Mouse (Mus musculus) limb, embryonic 13.5 days (tissue): Measurements from ENCODE around the gene 9530077C05Rik. TPM values are rescaled to one million over a fixed set of nuclear protein-coding genes. Genes with fewer than 3 reads are reported as not detected.

Experiments used
- ATAC-seq: fragments of 200-750 bp; cut with Nextera tagmentation; 2 replicates; pipeline ENCODE4 v1.8.0; 2017; ENCODE audit warnings: low read depth, moderate number of reproducible peaks, moderate TSS enrichment; ENCODE audit not compliant: low FRiP score
- H3K27ac ChIP-seq: fragments of 300-500 bp; sonication (generic); 2 replicates; pipeline ENCODE4 v1.5.1; 2015; ENCODE audit warnings: inconsistent platforms, mild to moderate bottlenecking, moderate library complexity
- H3K27me3 ChIP-seq: fragments of 300-500 bp; sonication (generic); 2 replicates; pipeline ENCODE4 v1.6.1; 2015; ENCODE audit warnings: mild to moderate bottlenecking, inconsistent platforms
- H3K36me3 ChIP-seq: fragments of 300-500 bp; sonication (generic); 2 replicates; pipeline ENCODE4 v1.6.1; 2015; ENCODE audit warnings: inconsistent platforms, mild to moderate bottlenecking, moderate library complexity
- H3K4me1 ChIP-seq: fragments of 300-500 bp; sonication (generic); 2 replicates; pipeline ENCODE4 v1.6.1; 2015; ENCODE audit warnings: inconsistent platforms
- H3K4me2 ChIP-seq: fragments of 300-500 bp; sonication (generic); replicated peaks from 2 replicates; pipeline ENCODE4 v1.6.1; 2015; ENCODE audit warnings: inconsistent platforms, mild to moderate bottlenecking, moderate library complexity
- H3K4me3 ChIP-seq: fragments of 300-500 bp; sonication (generic); 2 replicates; pipeline ENCODE4 v1.5.1; 2015; ENCODE audit warnings: moderate library complexity, mild to moderate bottlenecking, inconsistent platforms
- H3K9ac ChIP-seq: fragments of 300-500 bp; sonication (generic); 2 replicates; pipeline ENCODE4 v1.6.1; 2015; ENCODE audit warnings: mild to moderate bottlenecking, inconsistent platforms
- H3K9me3 ChIP-seq: fragments of 300-500 bp; sonication (generic); 2 replicates; pipeline ENCODE4 v1.6.1; 2016; ENCODE audit warnings: inconsistent platforms
- WGBS: fragments of 180-500 bp; shearing (Covaris S2); methylation state at CpG from one replicate; pipeline ENCODE4 v1.1.7; 2015; 5-methylcytosine and 5-hydroxymethylcytosine counted together
- polyA plus RNA-seq: library from polyadenylated mRNA; unstranded; fragments of >200 nt; fragmentation: Nextera tagmentation; extraction: Ambion mirVana; gene quantifications from 2 replicates; pipeline ENCODE4 v1.2.1, GENCODE M21; 2015

Gene 9530077C05Rik
- polyA plus RNA-seq: 5.8 and 6.3 TPM in 2 replicates

DNA sequence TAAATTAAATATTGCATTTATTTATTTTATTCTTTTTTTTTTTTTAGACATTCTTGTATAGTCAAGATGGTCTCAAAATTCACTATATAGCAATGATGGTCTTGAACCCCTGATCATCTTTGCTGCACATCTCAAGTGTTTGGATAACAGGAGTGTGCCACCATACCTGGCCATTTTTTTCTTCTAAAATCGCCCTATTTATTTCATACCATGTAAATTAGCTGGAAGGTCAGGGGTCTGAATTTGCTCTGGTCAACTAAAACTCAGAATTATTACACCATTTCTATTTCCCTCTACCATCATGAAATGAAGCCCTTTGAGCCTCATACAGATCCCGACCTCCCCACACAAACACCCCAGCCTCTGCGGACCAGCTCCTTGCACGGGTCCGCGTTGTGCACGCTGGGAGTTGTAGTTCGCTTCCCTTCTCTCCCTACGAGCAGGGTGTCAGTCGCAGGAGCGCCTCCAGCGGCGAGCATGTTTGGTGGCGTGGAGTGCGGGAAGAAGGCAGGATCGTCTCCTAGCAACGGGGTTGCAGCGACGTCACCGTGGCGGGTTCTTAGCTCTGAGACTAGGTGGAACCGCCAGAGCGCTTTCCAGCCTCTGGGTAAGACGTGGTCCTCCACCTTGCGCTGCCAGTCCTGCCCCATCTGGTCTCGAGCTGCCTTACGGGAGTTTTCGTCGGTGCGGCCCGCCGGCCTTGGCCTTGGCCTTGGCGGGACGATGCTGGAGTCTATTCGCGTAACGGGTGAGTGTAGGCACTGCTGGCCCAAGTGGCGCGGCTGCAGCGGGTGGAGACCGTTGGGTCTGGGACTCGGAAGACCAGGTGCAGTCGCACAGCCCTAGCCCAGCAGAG, at the start of gene 9530077C05Rik:
9530077C05Rik (plus strand) TSS at position 512 of the 856 bp plus-strand sequence.
- peak within 1 kb of the TSS; percentile 51 for H3K4me3 ChIP-seq
- under 1% methylated on average over 43 of the region's 43 CpGs for WGBS
- H3K9ac ChIP-seq: peak within 1 kb of the TSS; percentile 67
- H3K27me3 ChIP-seq: no peaks in the 10 kb centered on the region
- 0 out of 2 replicates have a peak within 1 kb of the TSS, but pooled peaks have one; percentile 33 for H3K27ac ChIP-seq
- peak; percentile 99 for ATAC-seq
- H3K36me3 ChIP-seq: no peaks in the 10 kb centered on the region
- H3K4me1 ChIP-seq: no peaks in the 10 kb centered on the region
- peak within 1 kb of the TSS; percentile 72 for H3K4me2 ChIP-seq
- no peaks in the 10 kb centered on the region for H3K9me3 ChIP-seq

- H3K9ac ChIP-seq: no peak overlapping the region
- H3K9me3 ChIP-seq: no peaks in the 10 kb centered on the region
- H3K27ac ChIP-seq: no peak overlapping the region
- peaks cover 88% of the 10 kb centered on the region for H3K36me3 ChIP-seq
- H3K4me3 ChIP-seq: no peak overlapping the region
- 92% methylated on average over 2 of the region's 2 CpGs for WGBS
- no peaks in the 10 kb centered on the region for H3K27me3 ChIP-seq
- H3K4me1 ChIP-seq: no peaks in the 10 kb centered on the region
- no peak overlapping the region for H3K4me2 ChIP-seq
- ATAC-seq: no peak
Observed at GRCm38 (mm10) chr9:22366221-22366620, 45.1 kb upstream of the 9530077C05Rik start.

DNA sequence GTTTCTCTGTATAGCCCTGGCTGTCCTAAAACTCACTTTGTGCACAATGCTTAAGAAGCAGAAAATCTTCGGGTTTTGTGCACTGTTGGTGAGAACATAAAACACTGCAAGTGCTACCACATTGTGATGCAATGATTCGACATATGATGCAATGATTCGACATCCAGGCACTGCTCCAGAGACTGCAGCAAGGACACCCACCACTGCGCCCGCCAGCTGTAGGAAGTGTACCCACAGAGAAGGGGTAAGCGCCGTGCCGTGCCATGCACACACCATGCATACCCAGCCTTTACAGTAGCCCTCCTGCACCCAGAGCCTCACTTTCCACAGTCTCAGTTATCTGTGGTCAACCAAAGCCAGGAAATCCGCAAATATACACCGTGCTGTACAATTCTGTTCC, 44.7 kb upstream of the 9530077C05Rik start:
- H3K4me1 ChIP-seq: no peaks in the 10 kb centered on the region
- peaks cover 88% of the 10 kb centered on the region for H3K36me3 ChIP-seq
- H3K9ac ChIP-seq: no peak overlapping the region
- WGBS: 95% methylated on average over 10 of the region's 10 CpGs
- no peaks in the 10 kb centered on the region for H3K27me3 ChIP-seq
- no peak overlapping the region for H3K27ac ChIP-seq
- H3K4me3 ChIP-seq: no peak overlapping the region
- no peak overlapping the region for H3K4me2 ChIP-seq
- no peaks in the 10 kb centered on the region for H3K9me3 ChIP-seq
- ATAC-seq: no peak

GRCm38 (mm10) chr9:22368030-22368429, 43.3 kb upstream of the 9530077C05Rik start:
- no peak for ATAC-seq
- Histone ChIP-seq H3K36me3 (peaks cover 89% of the 10 kb centered on the region), H3K9me3 (no peaks in the 10 kb centered on the region), H3K9ac (no peak overlapping the region), H3K27me3 (no peaks in the 10 kb centered on the region), H3K27ac (no peak overlapping the region), H3K4me2 (no peak overlapping the region), H3K4me1 (no peaks in the 10 kb centered on the region), H3K4me3 (no peak overlapping the region)
- WGBS: 86% methylated on average over 6 of the region's 6 CpGs

DNA sequence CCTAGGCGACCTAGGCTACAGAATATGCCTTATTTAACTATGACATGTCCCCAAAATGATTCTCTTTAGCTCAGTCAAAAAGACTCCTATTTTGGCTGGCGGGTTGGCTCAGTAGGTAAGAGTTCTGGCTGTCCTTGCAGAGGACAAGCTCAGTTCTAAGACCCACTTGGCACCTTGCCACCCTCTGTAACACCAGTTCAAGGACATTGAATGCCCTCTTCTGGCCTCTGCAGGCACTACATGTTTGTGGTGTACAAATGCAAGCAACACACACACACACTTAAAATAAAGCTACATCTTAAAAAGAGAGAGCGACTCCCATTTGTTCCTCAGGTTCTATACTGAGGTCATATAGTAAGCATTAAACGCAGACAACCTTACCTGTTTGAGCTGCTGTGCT, 38.6 kb upstream of the 9530077C05Rik start:
- Histone ChIP-seq H3K4me2 (no peak overlapping the region), H3K27ac (no peak overlapping the region), H3K9ac (no peak overlapping the region), H3K4me1 (no peaks in the 10 kb centered on the region), H3K4me3 (no peak overlapping the region), H3K36me3 (peaks cover 82% of the 10 kb centered on the region), H3K27me3 (no peaks in the 10 kb centered on the region), H3K9me3 (no peaks in the 10 kb centered on the region)
- WGBS: 92% methylated on average over 4 of the region's 4 CpGs
- ATAC-seq: no peak

DNA sequence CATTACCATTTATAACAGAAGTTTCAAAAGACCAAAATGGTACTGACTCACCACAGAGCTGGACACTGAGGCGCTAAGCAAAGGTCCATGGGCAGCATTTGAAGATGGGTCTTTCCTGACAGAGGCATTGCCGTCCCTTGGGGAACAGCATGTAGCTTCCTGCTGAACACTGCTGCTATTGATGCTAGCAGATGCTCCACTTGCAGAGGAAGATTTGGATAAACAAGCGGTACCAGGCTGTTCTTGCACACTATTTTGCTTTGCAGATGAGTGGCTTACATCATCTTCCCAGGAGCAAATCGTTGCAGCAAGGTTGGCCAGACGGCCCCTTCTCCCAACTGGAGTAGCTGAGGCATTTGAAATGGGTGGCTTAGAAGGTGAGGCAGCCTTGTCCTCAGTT, 35.2 kb upstream of the 9530077C05Rik start:
- Histone ChIP-seq H3K27me3 (no peaks in the 10 kb centered on the region), H3K4me3 (no peak overlapping the region), H3K9ac (no peak overlapping the region), H3K9me3 (no peaks in the 10 kb centered on the region), H3K4me1 (no peaks in the 10 kb centered on the region), H3K4me2 (no peak overlapping the region), H3K36me3 (peaks cover 83% of the 10 kb centered on the region), H3K27ac (no peak overlapping the region)
- ATAC-seq: no peak
- WGBS: 88% methylated on average over 5 of the region's 5 CpGs

- ATAC-seq: no peak
- H3K9ac ChIP-seq: no peak overlapping the region
- no peaks in the 10 kb centered on the region for H3K27me3 ChIP-seq
- no peak overlapping the region for H3K4me2 ChIP-seq
- peaks cover 22% of the 10 kb centered on the region for H3K36me3 ChIP-seq
- WGBS: 70% methylated on average over 2 of the region's 2 CpGs
- peaks cover 22% of the 10 kb centered on the region for H3K4me1 ChIP-seq
- H3K27ac ChIP-seq: no peak overlapping the region
- no peak overlapping the region for H3K4me3 ChIP-seq
- no peaks in the 10 kb centered on the region for H3K9me3 ChIP-seq
Observed at GRCm38 (mm10) chr9:22385890-22386289, 25.4 kb upstream of the 9530077C05Rik start.

DNA sequence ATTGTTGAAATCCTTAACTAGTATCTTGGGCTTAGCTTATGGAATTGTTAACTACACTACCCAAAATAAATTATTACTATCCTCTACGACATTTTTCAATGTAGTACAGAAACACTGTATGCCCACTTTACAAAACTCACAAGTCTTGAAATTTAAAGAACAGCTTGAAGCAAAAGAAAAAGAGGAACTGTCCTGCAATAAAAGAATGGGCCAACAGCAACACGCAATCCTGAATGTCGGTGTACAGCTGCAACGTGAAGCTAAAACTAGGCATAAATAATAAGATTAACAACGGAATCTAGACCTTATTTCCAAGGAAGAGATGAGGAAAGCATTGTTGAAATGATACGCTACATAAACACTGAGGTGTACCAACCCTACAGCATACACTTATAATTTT, 23.4 kb upstream of the 9530077C05Rik start:
- Histone ChIP-seq H3K27me3 (no peaks in the 10 kb centered on the region), H3K9me3 (no peaks in the 10 kb centered on the region), H3K4me3 (peak overlapping the region; percentile 74), H3K9ac (peak overlapping the region; percentile 91), H3K4me1 (peaks cover 22% of the 10 kb centered on the region), H3K27ac (no peak overlapping the region), H3K4me2 (peak overlapping the region; percentile 78), H3K36me3 (peaks cover 3% of the 10 kb centered on the region)
- ATAC-seq: no peak
- WGBS: 23% methylated on average over 6 of the region's 6 CpGs

DNA sequence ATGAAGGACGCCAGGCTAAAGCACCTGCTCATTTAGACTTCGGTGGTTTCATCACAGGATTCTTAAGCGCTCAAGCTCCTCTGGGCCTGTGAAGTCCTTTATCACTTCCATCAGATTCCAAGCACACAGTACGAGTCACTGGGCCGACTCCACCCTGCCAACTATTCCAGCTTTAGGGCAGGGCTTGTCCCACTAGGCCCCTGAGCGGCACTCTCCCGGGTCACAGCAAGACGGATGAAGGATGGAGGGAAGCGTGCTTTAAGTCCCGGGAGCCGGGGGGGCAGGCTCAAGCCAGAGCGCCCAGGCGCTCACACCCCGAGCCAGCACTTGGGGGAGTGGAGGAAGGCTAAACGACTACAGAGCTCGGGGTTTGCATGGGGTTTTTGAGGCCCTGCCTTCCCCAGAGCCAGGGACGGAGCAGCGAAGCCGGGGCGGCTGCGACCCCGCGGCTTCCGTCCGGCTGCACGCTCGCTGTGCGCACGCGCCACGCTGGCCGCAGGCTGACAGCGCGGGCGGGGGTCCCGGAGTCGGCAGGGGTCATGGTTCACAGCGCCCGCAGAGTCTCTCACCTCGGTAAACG, 22.8 kb upstream of the 9530077C05Rik start:
- Histone ChIP-seq H3K4me3 (peak overlapping the region; percentile 74), H3K9me3 (no peaks in the 10 kb centered on the region), H3K36me3 (no peaks in the 10 kb centered on the region), H3K4me2 (peak overlapping the region; percentile 78), H3K27me3 (no peaks in the 10 kb centered on the region), H3K4me1 (peaks cover 22% of the 10 kb centered on the region), H3K9ac (peak overlapping the region; percentile 91), H3K27ac (peak overlapping the region; percentile 88)
- ATAC-seq: peak; percentile 79
- WGBS: under 1% methylated on average over 41 of the region's 41 CpGs

DNA sequence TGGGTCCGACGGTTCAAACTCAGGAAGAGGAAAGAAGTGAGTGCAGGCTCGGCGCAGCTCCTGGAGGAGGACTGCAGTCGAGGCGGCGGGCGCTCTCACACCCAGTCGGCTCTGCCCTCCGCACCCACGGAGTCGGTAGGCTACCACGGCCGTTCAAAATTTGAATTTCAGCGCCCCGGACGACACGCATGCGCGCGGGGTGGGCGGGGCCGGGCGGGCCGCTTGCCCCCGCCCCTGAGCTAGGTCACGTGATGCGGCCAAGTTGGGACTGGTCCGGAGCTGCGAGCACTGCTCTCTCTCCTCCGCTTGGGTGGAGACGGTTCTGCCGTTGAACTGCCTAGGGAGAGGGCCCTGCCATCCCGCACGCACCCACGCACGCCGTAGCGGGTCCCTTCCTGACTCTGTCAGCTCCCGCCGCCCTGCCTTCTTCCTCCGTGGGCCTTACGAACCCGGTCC, 22.3 kb upstream of the 9530077C05Rik start, which contains the start of gene Anln:
Anln (minus strand) TSS at position 168 of the 456 bp plus-strand sequence.
- no peaks in the 10 kb centered on the region for H3K9me3 ChIP-seq
- H3K36me3 ChIP-seq: no peaks in the 10 kb centered on the region
- H3K9ac ChIP-seq: peak within 1 kb of the TSS; percentile 91
- peaks cover 22% of the 10 kb centered on the region for H3K4me1 ChIP-seq
- peak within 1 kb of the TSS; percentile 88 for H3K27ac ChIP-seq
- WGBS: under 1% methylated on average over 44 of the region's 44 CpGs
- peak within 1 kb of the TSS; percentile 74 for H3K4me3 ChIP-seq
- H3K4me2 ChIP-seq: peak within 1 kb of the TSS; percentile 78
- peak; percentile 96 for ATAC-seq
- H3K27me3 ChIP-seq: no peaks in the 10 kb centered on the region

- Histone ChIP-seq H3K9me3 (no peaks in the 10 kb centered on the region), H3K27me3 (no peaks in the 10 kb centered on the region), H3K4me1 (peaks cover 22% of the 10 kb centered on the region), H3K9ac (peak overlapping the region; percentile 91), H3K4me3 (peak overlapping the region; percentile 74), H3K36me3 (no peaks in the 10 kb centered on the region), H3K27ac (peak overlapping the region; percentile 88; the same call in 1 of the 2 replicates), H3K4me2 (peak overlapping the region; percentile 78)
- WGBS: 70% methylated on average over 6 of the region's 6 CpGs
- no peak for ATAC-seq
Observed at GRCm38 (mm10) chr9:22389736-22390245, 21.5 kb upstream of the 9530077C05Rik start.

- Histone ChIP-seq H3K27me3 (no peaks in the 10 kb centered on the region), H3K4me2 (no peak overlapping the region), H3K27ac (no peak overlapping the region), H3K9ac (no peak overlapping the region), H3K9me3 (no peaks in the 10 kb centered on the region), H3K4me3 (no peak overlapping the region), H3K4me1 (peaks cover 22% of the 10 kb centered on the region), H3K36me3 (no peaks in the 10 kb centered on the region)
- WGBS: 82% methylated on average over 5 of the region's 5 CpGs
- no peak for ATAC-seq
Observed at GRCm38 (mm10) chr9:22390390-22390789, 20.9 kb upstream of the 9530077C05Rik start.
